Mouse (Mus musculus): ENCODE measurements around the gene Rhbdd1.

Rhbdd1 gene

GRCm38 (mm10) chr1:82291930-82292712, 24.1 kb upstream of the Rhbdd1 start:
- DNase-seq (ENCODE audit: low spot score) = no peak

GRCm38 (mm10) chr1:82292771-82293170, 23.5 kb upstream of the Rhbdd1 start:
- DNase-seq (ENCODE audit: low spot score) = no peak

GRCm38 (mm10) chr1:82294102-82294501, 22.1 kb upstream of the Rhbdd1 start:
- DNase-seq (ENCODE audit: low spot score) = no peak

DNA sequence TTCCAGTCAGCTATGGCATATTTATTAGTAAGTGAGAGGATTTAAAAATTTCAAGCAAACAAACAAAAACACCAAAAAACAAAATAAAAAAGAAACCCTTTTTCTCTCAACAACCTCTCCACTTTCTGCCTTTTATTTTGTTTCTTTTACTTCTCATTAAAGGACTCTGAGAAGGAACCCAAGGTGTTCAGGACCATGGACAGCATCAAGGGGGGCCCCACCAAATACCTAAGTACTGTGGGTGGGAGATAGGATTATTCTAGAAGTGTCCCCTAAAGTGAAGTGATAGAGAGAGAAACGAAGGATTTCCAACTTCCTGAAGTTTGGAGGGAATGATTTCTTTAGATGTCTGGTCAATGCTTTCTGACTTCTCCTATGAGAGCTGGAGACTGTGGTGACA, 17.7 kb upstream of the Rhbdd1 start:
- no peak for DNase-seq (ENCODE audit: low spot score)

DNA sequence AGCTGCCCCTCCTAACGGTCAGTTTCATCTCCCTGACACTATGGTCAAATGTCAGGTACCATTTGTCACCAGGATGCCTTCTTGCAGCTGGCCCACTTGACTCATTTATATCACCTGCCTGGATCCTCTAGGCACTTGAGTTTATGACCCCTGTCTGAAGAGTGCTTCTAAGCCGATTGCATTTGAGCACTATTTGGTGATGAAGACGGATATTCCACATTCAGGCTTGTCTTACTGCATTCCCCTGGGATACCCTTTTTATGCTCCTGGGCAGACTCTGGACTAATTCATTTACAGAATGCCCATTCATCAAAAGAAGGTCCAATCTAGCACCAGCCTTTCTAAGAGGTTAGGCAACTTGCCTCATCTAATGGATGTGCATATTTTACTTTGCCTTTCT, 11.8 kb upstream of the Rhbdd1 start:
- DNase-seq (ENCODE audit: low spot score) = no peak

DNA sequence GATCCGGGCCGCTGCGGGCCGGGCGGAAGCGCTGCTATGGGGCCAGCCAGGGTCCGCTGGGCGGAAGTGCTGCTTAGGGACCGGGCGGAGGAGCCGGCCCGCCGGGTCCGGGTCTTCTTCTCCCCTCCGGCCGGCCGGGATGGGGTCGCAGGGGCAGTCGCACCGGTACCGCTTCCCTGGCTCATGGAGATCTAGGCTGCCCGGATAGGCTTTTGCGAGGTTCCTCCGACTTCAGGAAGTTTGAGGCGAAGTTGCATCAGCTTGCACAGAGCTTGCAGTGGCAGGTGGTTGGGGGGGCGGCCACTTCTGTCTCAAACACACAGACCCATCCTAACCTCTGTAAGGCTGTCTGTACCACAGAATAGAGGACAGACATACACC, 484 bp downstream of the Rhbdd1 start:
- DNase-seq (ENCODE audit: low spot score) = no peak

DNA sequence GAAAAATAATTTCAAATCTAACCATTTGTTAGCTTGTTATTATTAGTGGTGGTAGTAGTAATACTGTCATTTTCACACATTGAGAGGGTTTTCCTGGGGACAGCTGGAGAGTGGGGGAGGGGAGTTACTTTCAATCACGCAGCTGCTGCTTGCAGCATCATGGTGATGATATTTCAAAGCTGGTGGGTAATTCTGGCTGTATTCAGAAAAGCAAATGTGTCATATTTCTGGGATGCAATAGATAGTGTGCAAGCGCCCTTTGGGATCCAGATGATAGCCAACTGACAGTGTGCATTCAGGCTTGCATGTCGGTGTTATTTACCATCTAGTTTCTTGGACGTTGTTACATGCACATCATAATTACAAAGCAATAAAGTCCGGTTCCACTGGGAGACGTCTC, 4.2 kb downstream of the Rhbdd1 start:
- no peak for DNase-seq (ENCODE audit: low spot score)

GRCm38 (mm10) chr1:82320864-82321263, 4.6 kb downstream of the Rhbdd1 start:
- no peak for DNase-seq (ENCODE audit: low spot score)

DNA sequence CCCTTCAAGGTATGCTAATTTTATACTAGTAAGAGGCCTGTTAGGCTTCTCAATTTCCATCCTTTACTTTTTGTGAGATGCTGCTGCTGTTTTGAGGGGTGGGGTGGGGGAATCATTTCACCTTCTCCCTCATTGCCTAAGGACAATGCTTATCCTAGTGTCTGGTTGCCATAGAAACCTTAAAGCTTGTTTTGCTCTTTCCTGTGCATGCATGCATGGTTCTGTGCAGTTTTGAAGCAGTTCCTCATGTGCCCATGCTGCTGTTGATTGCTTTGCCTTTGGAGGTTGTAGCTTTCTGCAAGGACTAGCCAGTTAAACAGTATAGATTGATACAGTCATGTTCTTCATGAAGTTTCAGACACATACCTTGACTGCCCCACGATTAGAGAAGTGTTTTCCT, 5.2 kb downstream of the Rhbdd1 start:
- DNase-seq (ENCODE audit: low spot score) = no peak

GRCm38 (mm10) chr1:82324131-82324785, 8.0 kb downstream of the Rhbdd1 start:
- DNase-seq (ENCODE audit: low spot score) = no peak

DNA sequence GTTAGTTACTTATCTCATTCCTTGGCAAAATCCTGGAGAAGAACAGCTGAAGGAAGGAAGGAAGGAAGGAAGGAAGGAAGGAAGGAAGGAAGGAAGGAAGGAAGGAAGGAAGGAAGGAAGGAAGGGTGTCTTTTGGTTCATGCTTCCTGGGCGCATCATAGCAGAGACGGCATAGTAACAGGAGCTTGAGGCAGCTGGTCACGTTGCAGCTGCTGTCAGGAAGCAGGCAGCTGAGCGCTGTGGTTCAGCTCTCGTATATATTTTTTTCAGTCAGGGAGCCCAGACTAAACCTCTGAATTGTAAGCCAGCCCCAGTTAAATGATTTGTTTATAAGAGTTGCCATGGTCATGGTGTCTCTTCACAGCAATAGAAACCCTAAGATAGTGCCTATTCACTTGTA, 9.9 kb downstream of the Rhbdd1 start:
- DNase-seq (ENCODE audit: low spot score) = no peak

DNA sequence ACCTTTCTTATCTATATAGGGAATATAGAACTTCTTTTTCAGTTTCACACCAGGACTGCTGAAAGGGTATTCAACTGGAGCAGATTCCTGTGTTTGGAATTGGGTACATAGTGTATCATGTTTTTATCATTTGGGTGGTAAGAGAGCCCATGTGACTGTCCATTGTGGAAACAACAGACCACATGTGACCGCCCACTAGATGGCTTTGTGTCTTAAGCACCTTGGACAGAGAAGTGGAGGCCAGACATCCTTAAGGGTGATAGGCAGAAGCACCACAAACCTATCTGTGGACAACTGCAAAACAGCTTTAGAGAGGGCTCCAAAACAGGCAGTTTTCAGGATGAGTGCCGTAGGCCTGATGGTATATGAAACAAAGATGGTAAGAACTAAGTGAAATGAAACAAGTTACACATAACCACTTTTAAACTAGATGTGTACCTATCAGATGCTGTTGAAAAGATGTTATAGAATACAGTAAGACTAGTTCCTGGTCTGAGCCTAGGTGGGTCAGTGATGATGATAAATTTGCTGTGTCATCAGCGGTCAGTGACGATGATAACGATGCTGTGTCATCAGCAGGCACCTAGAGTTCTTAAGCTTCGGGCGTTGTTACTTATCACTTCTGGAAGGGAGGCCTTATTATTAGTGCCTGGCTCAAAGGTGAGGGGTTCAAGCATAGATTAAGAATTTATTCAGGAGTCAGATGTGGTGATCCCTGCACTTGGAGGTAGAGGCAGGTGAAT, 12.0 kb downstream of the Rhbdd1 start:
- DNase-seq (ENCODE audit: low spot score) = no peak

GRCm38 (mm10) chr1:82329237-82329953, 13.1 kb downstream of the Rhbdd1 start:
- DNase-seq (ENCODE audit: low spot score) = no peak

- no peak for DNase-seq (ENCODE audit: low spot score)
Observed at GRCm38 (mm10) chr1:82329954-82330247, 13.6 kb downstream of the Rhbdd1 start.

DNA sequence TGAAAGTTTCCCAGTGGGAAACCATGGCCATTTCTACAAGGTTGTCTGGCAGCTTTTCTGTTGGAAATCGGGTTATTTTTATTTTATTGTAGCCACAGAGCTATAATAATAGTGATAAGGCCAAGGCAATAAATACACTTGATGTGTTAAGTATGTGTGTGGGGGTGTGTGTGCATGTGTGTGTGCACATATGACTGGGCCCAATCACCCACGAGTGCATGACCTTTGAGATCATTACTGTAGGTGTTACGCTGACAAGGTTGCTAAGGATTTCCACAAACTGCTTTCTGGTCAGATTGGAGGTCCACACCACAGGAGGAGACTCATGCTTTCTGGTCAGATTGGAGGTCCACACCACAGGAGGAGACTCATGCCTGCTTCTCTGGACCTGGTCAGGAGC, 18.3 kb downstream of the Rhbdd1 start:
- no peak for DNase-seq (ENCODE audit: low spot score)

DNA sequence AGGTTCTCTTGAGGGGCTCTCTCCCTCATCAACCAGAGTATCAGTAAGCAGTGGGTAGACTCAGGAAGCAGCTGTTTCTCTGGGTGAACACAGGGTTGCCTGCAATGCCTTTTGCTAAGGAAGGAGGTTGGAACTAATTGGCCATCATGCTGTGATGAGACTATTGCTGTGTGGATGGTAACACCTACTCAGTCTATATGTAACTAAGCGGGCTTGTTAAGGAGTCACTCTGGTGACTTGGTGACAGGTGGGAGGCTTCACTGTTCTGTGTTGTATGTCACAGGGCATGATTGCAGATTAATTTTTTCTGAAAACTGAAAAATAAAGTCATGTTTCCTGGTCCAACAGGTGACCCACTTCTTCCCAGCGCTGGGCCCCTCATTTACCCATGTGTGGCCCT, 36.8 kb downstream of the Rhbdd1 start:
- no peak for DNase-seq (ENCODE audit: low spot score)

GRCm38 (mm10) chr1:82353755-82354154, 37.5 kb downstream of the Rhbdd1 start:
- no peak for DNase-seq (ENCODE audit: low spot score)

GRCm38 (mm10) chr1:82358871-82359647, 42.8 kb downstream of the Rhbdd1 start:
- no peak for DNase-seq (ENCODE audit: low spot score)

GRCm38 (mm10) chr1:82359648-82360026, 43.4 kb downstream of the Rhbdd1 start:
- DNase-seq (ENCODE audit: low spot score) = no peak

DNA sequence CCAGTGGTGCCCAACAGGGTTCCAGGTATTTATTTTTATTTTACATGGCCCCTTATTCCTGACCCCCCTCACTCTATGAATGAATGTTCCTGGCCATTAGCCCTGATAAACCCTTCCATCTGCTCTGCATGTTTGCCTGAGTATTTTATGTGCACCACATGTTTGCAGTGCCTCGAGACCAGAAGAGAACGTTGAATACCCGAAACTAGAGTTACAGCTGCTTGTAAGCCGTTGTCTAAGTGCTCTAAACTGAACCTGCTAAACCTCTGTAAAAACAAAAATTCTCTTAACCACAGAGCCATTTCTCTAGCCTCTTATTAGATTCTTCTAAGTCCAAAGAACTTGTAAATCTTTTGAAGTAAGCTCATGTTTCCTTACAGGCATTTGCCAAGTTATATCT, 45.0 kb downstream of the Rhbdd1 start:
- no peak for DNase-seq (ENCODE audit: low spot score)

GRCm38 (mm10) chr1:82362165-82362564, 45.9 kb downstream of the Rhbdd1 start:
- no peak for DNase-seq (ENCODE audit: low spot score)

- no peak for DNase-seq (ENCODE audit: low spot score)
Observed at GRCm38 (mm10) chr1:82364047-82364446, 47.8 kb downstream of the Rhbdd1 start.
